Mouse (Mus musculus) testis, adult 2 months (tissue): ENCODE measurements around the gene Gm10799. TPM values are rescaled to one million over a fixed set of nuclear protein-coding genes. Genes with fewer than 3 reads are reported as not detected.

Source experiments
- H3K27ac ChIP-seq: fragments of 200-500 bp; 2 replicates; pipeline ENCODE4 v1.5.1; 2012; ENCODE audit warnings: low read depth, low read length; ENCODE audit not compliant: control insufficient read depth, insufficient read depth
- H3K27me3 ChIP-seq: fragments of 200-500 bp; 2 replicates; pipeline ENCODE4 v1.6.1; 2012; ENCODE audit warnings: mild to moderate bottlenecking, low read length, moderate library complexity; ENCODE audit not compliant: control insufficient read depth, insufficient read depth
- H3K36me3 ChIP-seq: fragments of 200-500 bp; 2 replicates; pipeline ENCODE4 v1.6.1; 2012; ENCODE audit warnings: mild to moderate bottlenecking, low read length; ENCODE audit not compliant: control insufficient read depth, insufficient read depth
- H3K4me1 ChIP-seq: fragments of 200-500 bp; 2 replicates; pipeline ENCODE4 v1.6.1; 2012; ENCODE audit warnings: low read length; ENCODE audit not compliant: control insufficient read depth, insufficient read depth
- H3K4me3 ChIP-seq: fragments of 200-500 bp; 2 replicates; pipeline ENCODE4 v1.5.1; 2012; ENCODE audit warnings: low read depth, mild to moderate bottlenecking, low read length, moderate library complexity, mixed read lengths; ENCODE audit not compliant: control insufficient read depth
- CTCF ChIP-seq: fragments of 200-500 bp; IDR thresholded peaks from 2 replicates; pipeline ENCODE4 v1.5.1; 2012; ENCODE audit warnings: low read depth, mild to moderate bottlenecking, inconsistent platforms, low read length, moderate library complexity; ENCODE audit not compliant: control insufficient read depth, insufficient read depth, insufficient replicate concordance
- POLR2A ChIP-seq: fragments of 200-500 bp; IDR thresholded peaks from 2 replicates; pipeline ENCODE4 v1.6.1; 2012; ENCODE audit warnings: low read depth, mild to moderate bottlenecking, inconsistent platforms, low read length, moderate library complexity; ENCODE audit not compliant: control insufficient read depth
- polyA plus RNA-seq: library from polyadenylated mRNA; depleted of rRNA; stranded (reverse); fragments of >200 nt; gene quantifications from 2 replicates; pipeline ENCODE4 v1.2.3, GENCODE M21; 2012

Gm10799 gene
- polyA plus RNA-seq, 1 experiment, result not detected

DNA sequence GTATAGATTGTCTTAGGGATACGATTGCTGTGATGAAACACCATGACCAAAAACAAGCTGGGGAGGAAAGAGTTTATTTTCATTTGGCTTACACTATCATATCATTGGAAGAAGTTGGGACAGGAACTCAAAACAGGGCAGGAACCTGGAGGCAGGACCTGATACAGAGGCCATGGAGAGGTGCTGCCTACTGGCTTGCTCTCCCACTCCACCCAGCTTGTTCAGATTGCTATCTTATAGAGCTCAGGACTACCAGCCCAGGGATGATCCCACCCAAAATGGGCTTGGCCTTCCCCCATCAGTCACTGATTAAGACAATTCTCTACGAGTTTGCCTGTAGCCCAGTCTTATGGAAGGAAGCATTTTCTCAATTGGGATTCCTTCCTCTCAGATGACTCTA, 4.2 kb downstream of the Gm10799 start:
- H3K27ac ChIP-seq, result no peak overlapping the region
- H3K27me3 ChIP-seq, result no peaks in the 10 kb centered on the region
- H3K36me3 ChIP-seq, result no peaks in the 10 kb centered on the region; the same call in 1 of the 2 replicates
- H3K4me1 ChIP-seq, result no peaks in the 10 kb centered on the region
- H3K4me3 ChIP-seq, result peak overlapping the region; percentile 36
- TF ChIP-seq POLR2A (no peak), CTCF (no peak)

DNA sequence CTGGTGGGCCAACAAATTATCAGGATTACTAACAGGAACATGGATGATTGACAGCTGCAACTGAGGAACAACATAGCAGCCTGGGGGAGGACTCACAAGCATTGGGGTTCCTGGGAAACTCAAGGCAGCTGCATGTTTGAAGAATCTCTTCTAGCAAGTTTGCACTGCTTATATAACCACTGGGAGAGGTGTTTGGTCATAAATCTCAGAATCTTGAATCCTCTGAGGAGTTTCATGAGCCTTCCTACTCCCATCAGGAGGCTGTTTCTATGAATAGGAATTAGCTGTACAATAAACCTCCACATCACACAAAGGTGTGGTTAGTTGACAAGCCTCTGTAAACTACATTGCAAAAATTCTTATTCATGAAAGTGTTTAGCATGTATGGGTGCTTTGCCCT, 5.7 kb downstream of the Gm10799 start:
- Histone ChIP-seq H3K36me3 (no peaks in the 10 kb centered on the region; the same call in 1 of the 2 replicates), H3K27me3 (no peaks in the 10 kb centered on the region), H3K4me3 (no peak overlapping the region), H3K4me1 (no peaks in the 10 kb centered on the region), H3K27ac (no peak overlapping the region)
- TF ChIP-seq POLR2A, result no peak
- no peak for TF ChIP-seq CTCF

DNA sequence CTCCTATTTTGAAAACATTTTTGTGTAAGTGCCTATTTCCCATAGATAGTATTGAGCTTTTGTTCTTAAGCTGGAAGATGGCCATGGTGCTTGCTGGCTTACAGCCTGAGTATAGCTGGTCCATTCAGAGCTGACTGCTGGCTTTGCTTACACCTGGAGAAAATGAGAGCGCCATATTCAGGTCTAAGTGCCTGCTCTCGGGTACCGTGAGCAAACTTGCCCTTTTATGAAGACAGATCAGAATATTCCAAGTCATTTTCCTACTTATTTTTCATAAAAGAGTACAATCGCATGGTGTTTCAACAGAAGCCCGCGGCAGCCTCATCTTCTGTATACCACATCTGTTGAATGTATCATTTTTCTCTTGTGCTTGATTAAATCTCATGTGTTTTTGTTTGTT, 7.4 kb downstream of the Gm10799 start:
- no peak overlapping the region for H3K27ac ChIP-seq
- H3K36me3 ChIP-seq, result no peaks in the 10 kb centered on the region; the same call in 1 of the 2 replicates
- TF ChIP-seq POLR2A, result no peak
- no peaks in the 10 kb centered on the region for H3K27me3 ChIP-seq
- H3K4me3 ChIP-seq, result no peak overlapping the region
- no peaks in the 10 kb centered on the region for H3K4me1 ChIP-seq

DNA sequence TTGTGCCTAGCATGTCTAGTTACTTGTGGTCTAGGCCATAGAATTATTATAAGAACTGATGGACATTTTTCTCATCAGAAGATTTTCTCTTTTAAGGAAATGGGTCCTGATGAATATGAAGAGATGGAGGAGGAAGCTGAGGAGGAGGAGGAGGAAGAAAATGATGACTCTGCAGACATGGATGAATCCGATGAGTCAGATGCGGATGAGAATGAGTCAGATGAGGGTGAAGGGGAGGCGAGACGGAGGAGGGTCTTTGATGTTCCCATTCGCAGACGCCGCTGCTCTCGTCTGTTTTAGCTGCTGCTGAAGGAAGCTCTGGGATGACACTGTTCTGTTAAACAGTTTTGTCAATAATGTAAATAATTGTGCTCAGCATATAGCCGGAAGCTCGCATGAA, 8.6 kb downstream of the Gm10799 start:
- no peak for TF ChIP-seq CTCF
- TF ChIP-seq POLR2A, result no peak
- Histone ChIP-seq H3K4me1 (no peaks in the 10 kb centered on the region), H3K27me3 (no peaks in the 10 kb centered on the region), H3K27ac (no peak overlapping the region), H3K36me3 (peaks cover 1% of the 10 kb centered on the region), H3K4me3 (no peak overlapping the region)

DNA sequence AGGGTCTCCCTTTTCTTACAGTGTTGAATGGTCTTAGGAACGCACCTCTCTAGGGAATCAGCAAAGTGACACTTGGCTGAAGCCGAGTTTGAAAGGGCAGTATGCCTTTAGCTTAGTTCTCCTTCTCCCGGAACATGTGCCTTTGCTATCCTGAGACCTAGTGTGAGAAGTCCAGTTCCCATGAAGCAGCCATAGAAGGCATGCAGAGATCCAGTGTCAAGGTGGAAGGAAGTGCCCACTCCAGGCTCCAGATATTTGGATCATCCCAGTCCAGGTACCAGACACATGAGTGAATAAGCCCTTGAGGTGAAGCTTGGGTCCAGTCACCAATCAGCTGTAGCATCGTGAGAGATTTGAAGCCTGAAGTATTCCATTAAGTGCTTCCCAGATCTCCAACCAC, 9.4 kb downstream of the Gm10799 start:
- H3K4me1 ChIP-seq, result no peaks in the 10 kb centered on the region
- H3K4me3 ChIP-seq, result no peak overlapping the region
- TF ChIP-seq POLR2A, result no peak
- TF ChIP-seq CTCF, result no peak
- H3K27me3 ChIP-seq, result no peaks in the 10 kb centered on the region
- no peak overlapping the region for H3K27ac ChIP-seq
- H3K36me3 ChIP-seq, result peaks cover 1% of the 10 kb centered on the region

DNA sequence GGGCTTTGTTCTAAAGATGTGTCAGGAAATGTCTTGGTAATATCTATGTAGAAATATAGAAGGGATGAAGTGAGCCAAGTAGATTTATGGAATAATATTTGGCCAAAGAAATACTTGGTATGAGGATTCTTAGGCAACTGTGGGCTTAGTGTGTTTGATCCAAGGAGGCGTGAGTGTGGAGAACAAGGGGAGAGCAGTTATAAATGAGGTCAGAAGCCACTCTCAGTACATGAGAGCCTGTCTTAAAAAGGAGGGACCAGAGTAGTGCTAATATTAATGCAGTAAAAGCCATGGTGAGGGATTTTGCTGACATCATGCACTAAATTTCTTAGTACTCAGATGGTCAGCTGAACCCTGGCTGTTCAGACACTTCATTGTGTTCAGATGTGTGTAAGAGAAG, 10.0 kb downstream of the Gm10799 start:
- Histone ChIP-seq H3K4me3 (no peak overlapping the region), H3K36me3 (peaks cover 1% of the 10 kb centered on the region), H3K27ac (no peak overlapping the region), H3K27me3 (no peaks in the 10 kb centered on the region), H3K4me1 (no peaks in the 10 kb centered on the region)
- TF ChIP-seq CTCF (no peak), POLR2A (no peak)

DNA sequence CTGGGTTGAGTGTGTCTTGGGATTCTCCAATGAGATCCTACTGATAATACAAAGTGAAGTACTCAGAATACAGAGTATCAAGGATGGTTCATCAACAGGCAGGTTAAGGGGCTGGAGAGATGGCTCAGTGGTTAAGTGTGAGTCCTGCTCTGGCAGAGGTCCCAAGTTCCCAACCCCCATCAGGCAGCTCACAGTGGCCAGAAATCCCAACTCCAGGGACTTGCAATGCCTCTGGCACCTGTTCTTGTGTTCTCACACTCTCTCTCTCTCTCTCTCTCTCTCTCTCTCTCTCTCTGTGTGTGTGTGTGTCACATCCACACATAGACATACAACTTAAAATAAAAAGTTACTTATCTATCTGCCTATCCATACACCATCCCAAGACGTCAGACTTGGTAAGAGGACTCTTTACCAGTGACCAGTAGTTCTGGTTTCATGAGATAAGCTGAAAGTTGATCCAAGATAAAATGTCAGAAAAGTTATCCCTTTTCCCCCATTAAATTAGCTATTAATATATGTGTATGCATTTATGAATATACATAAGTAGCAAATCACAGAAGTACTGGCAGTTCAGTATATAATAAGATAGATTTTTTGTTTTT, 23.8 kb downstream of the Gm10799 start:
- Histone ChIP-seq H3K36me3 (peaks cover 2% of the 10 kb centered on the region), H3K4me1 (0 out of 2 replicates have a peak, but pooled peaks cover 2% of the 10 kb centered on the region), H3K27me3 (no peaks in the 10 kb centered on the region), H3K4me3 (no peak overlapping the region), H3K27ac (no peak overlapping the region)
- TF ChIP-seq POLR2A (no peak), CTCF (no peak)
